Mouse (Mus musculus) forebrain, embryonic 16.5 days (tissue): ENCODE results near the gene Cnga2. TPM values are rescaled to one million over a fixed set of nuclear protein-coding genes. Genes with fewer than 3 reads are reported as not detected.

ENCODE experiments used
- ATAC-seq: fragments of 200-750 bp; cut with Nextera tagmentation; 2 replicates; pipeline ENCODE4 v1.8.0; 2017; ENCODE audit warnings: mild to moderate bottlenecking, moderate library complexity
- H3K27ac ChIP-seq: fragments of 300-500 bp; sonication (generic); 2 replicates; pipeline ENCODE4 v1.5.1; 2014; ENCODE audit warnings: low read length, control low read depth
- H3K27me3 ChIP-seq: fragments of 300-500 bp; sonication (generic); replicated peaks from 2 replicates; pipeline ENCODE4 v1.6.1; 2014; ENCODE audit warnings: low read length; ENCODE audit not compliant: control insufficient read depth, insufficient read depth
- H3K36me3 ChIP-seq: fragments of 300-500 bp; sonication (generic); 2 replicates; pipeline ENCODE4 v1.6.1; 2014; ENCODE audit not compliant: control insufficient read depth, insufficient read depth
- H3K4me1 ChIP-seq: fragments of 300-500 bp; sonication (generic); replicated peaks from 2 replicates; pipeline ENCODE4 v1.6.1; 2014; ENCODE audit warnings: low read length; ENCODE audit not compliant: control insufficient read depth, insufficient read depth
- H3K4me2 ChIP-seq: fragments of 300-500 bp; sonication (generic); 2 replicates; pipeline ENCODE4 v1.6.1; 2014; ENCODE audit warnings: mild to moderate bottlenecking, low read length, control low read depth
- H3K4me3 ChIP-seq: fragments of 300-500 bp; sonication (generic); replicated peaks from 2 replicates; pipeline ENCODE4 v1.5.1; 2014; ENCODE audit warnings: mild to moderate bottlenecking, low read length, control low read depth
- H3K9ac ChIP-seq: fragments of 300-500 bp; sonication (generic); replicated peaks from 2 replicates; pipeline ENCODE4 v1.6.1; 2014; ENCODE audit warnings: low read depth, low read length, control low read depth
- H3K9me3 ChIP-seq: fragments of 300-500 bp; sonication (generic); 2 replicates; pipeline ENCODE4 v1.6.1; 2016; ENCODE audit warnings: low read length; ENCODE audit not compliant: control insufficient read depth
- WGBS: fragments of 180-500 bp; shearing (Covaris S2); extraction: QIAGEN DNeasy Blood & Tissue Kit; methylation state at CpG from one replicate; pipeline ENCODE4 v1.1.7; 2014; 5-methylcytosine and 5-hydroxymethylcytosine counted together
- polyA plus RNA-seq: library from polyadenylated mRNA; unstranded; fragments of >200 nt; fragmentation: Nextera tagmentation; extraction: Ambion mirVana; gene quantifications from 2 replicates; pipeline ENCODE4 v1.2.1, GENCODE M21; 2015

Cnga2 gene
- polyA plus RNA-seq = 0.11 and 0.27 TPM in 2 replicates

DNA sequence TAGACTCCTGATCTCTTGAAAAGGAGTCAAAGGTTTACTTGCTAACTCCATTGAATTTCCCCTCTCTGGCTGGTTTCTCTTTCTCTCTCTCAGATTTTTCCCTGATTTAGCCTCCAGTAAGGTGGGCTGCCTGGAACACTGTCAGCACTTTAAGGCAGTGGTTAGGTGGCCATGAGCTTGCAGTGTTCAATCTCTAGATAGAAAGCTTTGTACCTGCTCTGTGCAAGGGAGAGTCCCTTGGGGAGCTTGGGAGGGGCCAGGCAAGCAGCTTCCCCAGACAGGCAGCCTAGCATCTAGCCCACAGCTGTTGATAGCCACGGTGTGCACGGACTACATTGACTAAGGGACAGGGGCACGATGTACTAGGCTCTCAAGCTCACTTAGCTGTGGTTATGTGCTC, at the start of gene Cnga2:
Cnga2 (plus strand) TSS at position 301 of the 400 bp plus-strand sequence.
- no peak within 1 kb of the TSS for H3K27ac ChIP-seq
- H3K9me3 ChIP-seq = no peaks in the 10 kb centered on the region
- H3K27me3 ChIP-seq = no peaks in the 10 kb centered on the region
- H3K36me3 ChIP-seq = no peaks in the 10 kb centered on the region
- H3K4me2 ChIP-seq = no peak within 1 kb of the TSS
- H3K4me1 ChIP-seq = no peaks in the 10 kb centered on the region
- 81% methylated on average over 3 of the region's 3 CpGs for WGBS
- no peak for ATAC-seq
- H3K4me3 ChIP-seq = no peak within 1 kb of the TSS
- no peak within 1 kb of the TSS for H3K9ac ChIP-seq

DNA sequence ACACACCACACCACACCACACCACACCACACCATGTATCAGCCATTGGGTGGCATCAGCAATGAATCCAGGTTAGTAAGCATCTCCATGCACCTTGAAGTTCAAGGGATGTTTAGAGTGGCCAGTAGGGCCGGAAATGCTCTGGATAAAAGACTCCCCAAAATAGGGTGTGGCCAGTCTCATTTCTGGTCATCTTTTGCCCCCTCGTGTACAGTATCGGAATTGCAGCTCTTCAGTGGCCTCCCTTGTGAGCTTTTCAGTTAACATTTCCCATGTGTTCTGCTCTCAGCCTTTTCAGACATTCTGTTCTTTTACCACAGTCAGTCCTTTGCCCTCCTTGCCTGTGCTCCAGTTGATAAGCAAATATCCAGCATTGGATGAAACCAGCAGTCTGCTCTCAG, 45.0 kb upstream of the Cnga2 start:
- no peak overlapping the region for H3K4me3 ChIP-seq
- ATAC-seq = no peak
- H3K36me3 ChIP-seq = no peaks in the 10 kb centered on the region
- H3K27me3 ChIP-seq = no peaks in the 10 kb centered on the region
- H3K4me2 ChIP-seq = no peak overlapping the region
- H3K9ac ChIP-seq = no peak overlapping the region
- H3K9me3 ChIP-seq = no peaks in the 10 kb centered on the region
- no peak overlapping the region for H3K27ac ChIP-seq
- 12% methylated on average over 3 of the region's 3 CpGs for WGBS
- H3K4me1 ChIP-seq = no peaks in the 10 kb centered on the region

DNA sequence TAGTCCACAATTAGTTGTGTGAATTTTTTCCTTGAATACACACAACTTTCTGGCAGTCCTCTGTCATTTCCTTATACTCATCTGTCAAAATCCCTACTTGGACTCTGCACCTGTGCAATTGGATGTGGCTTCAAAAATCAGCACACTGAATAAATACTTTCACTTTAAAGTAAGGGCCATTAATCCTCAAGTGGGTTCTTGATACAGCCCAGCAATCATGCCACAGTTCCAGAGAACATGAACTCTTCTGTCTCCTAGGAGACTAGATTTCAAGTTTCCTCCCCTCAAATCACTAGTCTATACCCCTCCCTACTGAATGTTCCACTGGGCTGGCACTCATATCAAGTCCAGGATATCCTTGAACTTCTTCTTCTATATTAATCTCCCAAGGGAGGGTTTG, 33.3 kb upstream of the Cnga2 start:
- Histone ChIP-seq H3K27me3 (0 out of 2 replicates have a peak, but pooled peaks cover 2% of the 10 kb centered on the region), H3K9me3 (no peaks in the 10 kb centered on the region), H3K9ac (no peak overlapping the region), H3K36me3 (no peaks in the 10 kb centered on the region), H3K4me1 (no peaks in the 10 kb centered on the region), H3K27ac (no peak overlapping the region), H3K4me3 (no peak overlapping the region), H3K4me2 (no peak overlapping the region)
- no peak for ATAC-seq

DNA sequence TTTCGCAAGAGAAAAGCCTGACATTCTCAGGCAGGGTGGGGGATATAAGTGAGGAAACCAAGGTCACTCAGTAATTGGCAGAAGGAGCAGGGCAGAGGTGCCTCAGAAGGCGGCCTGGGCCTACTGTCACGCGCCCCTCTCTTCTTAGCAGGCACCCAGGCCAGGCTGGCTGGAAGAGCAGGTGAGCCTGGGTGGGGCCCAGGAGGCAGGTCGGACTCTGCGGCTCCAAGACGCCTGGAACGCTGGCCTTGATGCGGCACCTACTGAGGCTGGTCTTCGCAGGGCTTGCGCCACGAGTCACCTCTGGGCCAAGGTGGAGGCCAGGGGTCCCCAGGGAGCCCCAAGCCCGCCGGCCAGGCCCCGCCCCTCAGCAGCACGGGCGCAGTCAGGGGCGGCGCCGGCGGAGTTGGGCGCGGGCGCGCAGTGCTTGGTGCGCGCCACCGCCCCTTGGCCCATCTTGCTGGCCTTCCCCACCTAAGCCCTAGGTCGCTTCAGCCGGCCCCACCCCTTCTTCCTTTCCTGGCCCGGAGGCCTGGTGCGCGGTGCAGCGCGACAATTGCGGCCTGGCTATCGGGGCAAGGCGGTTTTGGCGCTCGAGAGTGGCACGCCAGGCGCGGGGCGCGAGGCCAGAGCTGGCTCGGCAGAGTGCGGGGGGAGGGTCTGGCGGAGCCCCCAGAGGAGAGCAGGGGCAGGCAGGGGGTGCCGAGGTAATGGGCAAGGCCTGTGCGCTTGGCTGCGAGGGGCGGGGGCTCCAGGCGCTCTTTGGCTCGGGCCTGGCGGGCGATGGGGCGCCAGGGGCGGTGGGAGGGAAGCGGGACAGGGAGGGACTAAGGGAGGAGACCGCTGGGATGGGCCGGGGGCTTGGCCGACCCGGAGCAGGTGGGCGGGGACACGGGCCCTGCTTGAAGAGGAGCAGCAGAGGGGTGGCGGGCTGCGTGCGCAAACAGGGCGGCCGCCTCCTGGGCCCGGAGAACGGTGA, 29.3 kb upstream of the Cnga2 start, which contains the start of gene Prrg3:
Prrg3 (plus strand) TSS at position 552 of the 979 bp plus-strand sequence.
- H3K4me2 ChIP-seq = peak within 1 kb of the TSS; percentile 65
- H3K27me3 ChIP-seq = 0 out of 2 replicates have a peak, but pooled peaks cover 2% of the 10 kb centered on the region
- H3K4me3 ChIP-seq = peak within 1 kb of the TSS; percentile 61
- no peaks in the 10 kb centered on the region for H3K36me3 ChIP-seq
- ATAC-seq = peak; percentile 90
- H3K9ac ChIP-seq = peak within 1 kb of the TSS; percentile 77
- peaks cover 3% of the 10 kb centered on the region; the same call in 1 of the 2 replicates for H3K4me1 ChIP-seq
- no peak within 1 kb of the TSS; the same call in 1 of the 2 replicates for H3K27ac ChIP-seq
- WGBS = 19% methylated on average over 47 of the region's 72 CpGs
- no peaks in the 10 kb centered on the region for H3K9me3 ChIP-seq

DNA sequence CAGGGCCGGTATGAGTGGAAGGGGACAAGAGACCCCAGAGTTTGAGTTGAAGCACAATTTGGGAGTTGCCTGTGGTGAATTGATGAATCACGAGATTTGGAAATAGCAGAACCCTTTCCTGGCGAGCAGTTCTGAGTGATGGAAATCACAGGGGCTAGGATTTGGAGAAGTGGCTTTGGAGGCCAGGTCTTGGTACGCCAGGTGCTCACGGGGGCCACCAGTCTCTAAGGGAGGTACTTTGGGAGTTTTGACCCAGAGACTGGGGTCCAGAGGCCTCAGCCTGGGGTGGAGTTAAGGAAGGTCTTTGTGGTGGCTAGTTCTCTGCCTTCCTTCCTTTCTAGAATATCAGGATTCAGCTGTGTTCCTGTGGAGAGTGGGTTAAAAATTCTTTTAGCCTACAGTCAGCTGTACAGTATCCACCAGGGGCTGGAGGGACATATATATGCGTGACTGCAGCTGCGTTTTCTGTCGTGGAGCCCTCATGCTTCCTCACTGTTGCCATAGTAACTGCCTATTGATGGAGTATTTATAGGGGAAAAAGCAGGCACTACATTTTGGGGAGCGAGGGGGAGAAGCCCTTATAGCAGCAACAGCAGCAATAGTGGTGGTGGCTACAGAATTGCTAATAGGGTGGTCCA, 28.3 kb upstream of the Cnga2 start:
- no peaks in the 10 kb centered on the region for H3K36me3 ChIP-seq
- peak overlapping the region; percentile 65 for H3K4me2 ChIP-seq
- H3K9ac ChIP-seq = peak overlapping the region; percentile 77
- H3K4me1 ChIP-seq = peaks cover 3% of the 10 kb centered on the region; the same call in 1 of the 2 replicates
- no peaks in the 10 kb centered on the region for H3K9me3 ChIP-seq
- H3K4me3 ChIP-seq = peak overlapping the region; percentile 61
- H3K27me3 ChIP-seq = 0 out of 2 replicates have a peak, but pooled peaks cover 2% of the 10 kb centered on the region
- ATAC-seq = peak; percentile 66
- WGBS = 14% methylated on average over 9 of the region's 9 CpGs
- H3K27ac ChIP-seq = no peak overlapping the region; the same call in 1 of the 2 replicates

DNA sequence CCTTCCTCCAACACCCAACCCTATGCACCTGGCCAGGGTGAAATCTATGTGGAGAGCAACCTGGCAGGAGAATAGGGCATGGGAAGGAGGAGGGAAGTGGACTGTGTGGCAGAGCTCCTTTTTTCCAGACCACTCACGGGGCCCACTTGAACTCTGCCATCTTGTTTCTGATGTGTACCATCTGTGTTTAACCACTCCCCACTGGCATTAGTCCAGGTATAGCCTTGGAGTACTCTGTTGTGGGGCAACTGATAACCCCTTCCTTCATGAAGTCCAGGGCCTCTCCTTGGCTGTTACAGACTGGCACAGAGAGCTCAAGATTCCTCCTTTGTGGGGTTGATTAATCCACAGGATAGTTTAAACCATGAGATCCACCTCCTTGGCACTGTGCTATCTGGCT, 23.4 kb upstream of the Cnga2 start:
- Histone ChIP-seq H3K4me1 (peaks cover 7% of the 10 kb centered on the region; the same call in 1 of the 2 replicates), H3K27ac (no peak overlapping the region), H3K4me2 (no peak overlapping the region), H3K9ac (no peak overlapping the region), H3K36me3 (no peaks in the 10 kb centered on the region), H3K9me3 (no peaks in the 10 kb centered on the region), H3K27me3 (no peaks in the 10 kb centered on the region), H3K4me3 (no peak overlapping the region)
- no peak for ATAC-seq
- WGBS = 77% methylated on average over 1 of the region's 1 CpGs

DNA sequence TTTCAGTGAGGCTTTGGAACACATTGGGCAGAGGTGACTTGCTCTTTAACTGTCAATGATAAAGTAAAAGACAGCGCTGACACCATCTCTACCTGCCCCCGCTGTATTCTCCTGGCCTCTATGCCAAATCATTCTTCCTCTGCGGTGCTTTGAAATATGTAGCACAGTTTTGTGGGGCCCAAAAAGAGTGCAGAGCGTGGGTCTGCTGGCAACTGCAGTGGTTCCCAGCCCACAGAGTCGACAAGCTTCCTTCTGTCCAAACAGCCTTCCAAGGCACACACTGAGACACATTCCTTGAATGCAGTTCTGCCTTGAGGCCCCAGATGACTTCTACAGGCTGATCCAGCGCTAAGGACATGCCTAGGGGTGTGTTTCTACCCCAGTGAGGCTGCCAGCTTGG, 22.8 kb upstream of the Cnga2 start:
- H3K27me3 ChIP-seq = no peaks in the 10 kb centered on the region
- H3K4me2 ChIP-seq = no peak overlapping the region
- peaks cover 4% of the 10 kb centered on the region; the same call in 1 of the 2 replicates for H3K4me1 ChIP-seq
- no peaks in the 10 kb centered on the region for H3K9me3 ChIP-seq
- no peak overlapping the region for H3K9ac ChIP-seq
- H3K27ac ChIP-seq = no peak overlapping the region
- 79% methylated on average over 6 of the region's 6 CpGs for WGBS
- no peak overlapping the region for H3K4me3 ChIP-seq
- no peak for ATAC-seq
- H3K36me3 ChIP-seq = no peaks in the 10 kb centered on the region

DNA sequence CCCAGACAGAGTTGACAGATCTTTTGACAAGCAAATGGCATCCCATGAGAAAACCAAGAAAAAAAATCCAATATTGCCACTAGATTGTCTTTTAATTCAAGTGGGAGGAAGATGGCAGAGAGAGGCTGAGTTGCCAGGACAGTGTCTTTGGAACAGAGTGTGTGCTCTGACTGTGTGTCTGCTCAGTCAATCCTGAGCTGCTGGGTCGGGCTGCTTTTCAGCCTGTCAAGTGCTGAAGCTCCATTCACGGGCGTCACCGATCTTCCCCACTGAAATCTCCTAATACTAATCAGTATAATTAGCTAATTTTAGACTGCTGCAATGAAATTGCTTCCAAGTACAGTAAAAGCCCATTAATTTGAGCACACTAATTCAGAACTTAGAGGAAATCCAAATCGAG, 20.3 kb upstream of the Cnga2 start:
- H3K27me3 ChIP-seq = no peaks in the 10 kb centered on the region
- WGBS = 31% methylated on average over 5 of the region's 5 CpGs
- no peaks in the 10 kb centered on the region for H3K36me3 ChIP-seq
- ATAC-seq = peak; percentile 80
- H3K9ac ChIP-seq = no peak overlapping the region
- H3K9me3 ChIP-seq = no peaks in the 10 kb centered on the region
- peaks cover 4% of the 10 kb centered on the region; the same call in 1 of the 2 replicates for H3K4me1 ChIP-seq
- no peak overlapping the region for H3K4me2 ChIP-seq
- H3K27ac ChIP-seq = no peak overlapping the region
- H3K4me3 ChIP-seq = no peak overlapping the region

DNA sequence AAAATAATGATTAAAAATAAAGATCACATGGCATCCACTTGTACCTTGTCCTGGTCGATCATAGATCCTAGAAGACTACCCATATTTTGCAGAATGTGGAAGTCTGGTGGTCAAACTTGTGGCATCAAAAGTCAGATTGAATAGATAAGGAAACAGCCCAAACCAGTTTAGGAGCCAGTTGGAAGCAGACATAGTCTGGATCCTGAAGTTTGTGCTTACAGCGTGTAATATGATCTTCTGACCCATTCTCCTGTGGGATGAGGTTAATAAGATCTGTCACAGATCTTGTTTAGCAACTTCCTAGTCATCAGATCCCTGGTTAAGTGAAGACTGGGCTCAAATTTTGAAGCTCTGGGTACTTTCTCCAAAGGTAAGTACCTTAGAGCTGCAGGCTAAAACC, 19.0 kb upstream of the Cnga2 start, which contains the start of gene Fate1:
Fate1 (plus strand) TSS at position 301 of the 400 bp plus-strand sequence.
- no peak within 1 kb of the TSS for H3K27ac ChIP-seq
- no peaks in the 10 kb centered on the region for H3K36me3 ChIP-seq
- 75% methylated on average over 2 of the region's 2 CpGs for whole genome bisulfite sequencing
- no peak within 1 kb of the TSS for H3K4me3 ChIP-seq
- H3K4me1 ChIP-seq = peaks cover 4% of the 10 kb centered on the region; the same call in 1 of the 2 replicates
- no peak for ATAC-seq
- H3K4me2 ChIP-seq = no peak within 1 kb of the TSS
- no peaks in the 10 kb centered on the region for H3K9me3 ChIP-seq
- H3K9ac ChIP-seq = no peak within 1 kb of the TSS
- H3K27me3 ChIP-seq = no peaks in the 10 kb centered on the region
